Mouse (Mus musculus) kidney, postnatal 25 days (tissue): ENCODE results near the gene Ttc34.

ENCODE experiments used
- DNase-seq, 2 experiments: peaks; one replicate each; pipeline ENCODE4 v3.0.0; 2021; ENCODE audit warnings: mixed read lengths in 2 of 2

Gene Ttc34

DNA sequence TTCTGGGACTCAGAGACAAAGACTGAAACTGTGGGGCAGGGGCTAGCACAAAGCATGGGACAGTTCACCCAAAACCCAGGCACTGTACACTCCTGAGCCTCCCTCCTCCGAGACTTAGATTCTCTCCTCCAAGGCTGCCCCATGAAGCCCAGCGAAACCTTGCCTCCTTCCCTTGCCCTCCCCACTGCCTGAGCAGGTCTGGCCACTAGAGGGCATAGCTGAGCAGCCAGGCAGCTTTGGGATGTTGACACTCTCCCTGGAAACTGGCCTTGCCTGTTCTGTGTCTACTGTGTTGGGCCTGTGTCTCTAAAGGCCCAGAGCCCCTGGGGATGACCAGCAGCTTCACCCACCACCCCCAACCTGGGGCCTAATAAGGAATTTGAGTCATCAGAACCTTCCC is at the start of gene Ttc34:
Gene Ttc34, plus strand, starts transcription at position 290 of the 400 bp plus-strand sequence.
- peak; percentile 60 to 69 for DNase-seq

- no peak for DNase-seq
Observed at GRCm38 (mm10) chr4:154787960-154788702, 49.1 kb upstream of the Ttc34 start.

DNA sequence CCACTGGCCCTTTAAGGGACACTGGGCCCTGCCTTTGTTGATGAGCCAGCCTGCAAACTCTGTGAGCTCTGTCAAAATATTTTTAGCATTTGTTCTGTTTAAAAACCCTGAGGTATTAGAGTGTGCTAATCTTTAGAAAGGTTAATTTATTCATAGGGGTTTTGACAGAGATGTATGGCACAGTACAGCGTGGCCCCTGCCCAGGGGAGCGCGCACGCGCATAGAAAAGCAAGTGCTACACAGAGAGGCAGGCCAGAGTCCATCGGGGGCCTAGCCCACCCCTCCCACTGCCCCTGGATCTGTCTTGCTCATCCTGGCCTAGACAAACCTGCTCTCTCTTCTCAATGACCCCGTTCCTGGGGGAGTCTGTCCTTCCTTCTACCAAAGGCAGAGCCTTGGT is 45.4 kb upstream of the Ttc34 start:
- no peak for DNase-seq

- DNase-seq = no peak
Observed at GRCm38 (mm10) chr4:154793499-154793898, 43.8 kb upstream of the Ttc34 start.

DNA sequence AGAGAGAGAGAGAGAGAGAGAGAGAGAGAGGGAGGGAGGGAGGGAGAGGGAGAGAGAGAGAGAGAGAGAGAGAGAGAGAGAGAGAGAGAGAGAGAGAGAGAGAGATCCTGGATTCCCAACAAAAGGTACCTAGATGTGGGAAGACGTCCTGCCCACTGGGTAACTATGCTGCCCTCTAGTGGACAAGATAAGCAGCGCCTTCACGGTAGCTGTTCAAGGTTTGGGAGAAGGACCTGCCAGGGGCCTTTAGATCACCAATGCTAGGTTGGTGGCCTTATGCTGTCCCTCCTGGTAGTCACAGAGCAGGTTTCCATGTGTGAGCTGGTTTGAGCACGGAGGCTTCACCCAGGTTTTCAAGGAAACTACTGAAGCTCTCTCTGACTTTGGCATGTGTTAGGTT is 39.4 kb upstream of the Ttc34 start:
- peak; percentile 58 to 79 for DNase-seq

DNA sequence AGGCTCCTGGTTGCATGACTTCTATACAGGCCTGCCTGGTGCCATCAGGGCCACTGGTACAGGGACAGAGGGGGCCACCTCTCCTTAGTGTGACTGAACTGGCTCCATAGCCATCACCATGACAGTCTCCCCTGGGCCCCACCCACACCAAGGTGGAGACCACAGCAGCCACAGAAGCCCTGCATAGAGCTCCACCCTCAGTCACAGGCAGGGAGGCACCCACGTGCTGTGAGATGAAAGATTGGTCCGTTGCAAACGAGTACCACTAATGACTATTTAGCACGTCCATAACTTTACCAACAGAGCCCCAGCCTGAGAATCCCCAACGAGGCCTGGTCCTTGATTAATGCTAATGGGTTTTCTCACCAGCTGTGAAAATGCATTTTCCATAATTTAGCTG is 36.7 kb upstream of the Ttc34 start:
- DNase-seq = no peak

GRCm38 (mm10) chr4:154802210-154802609 is 35.0 kb upstream of the Ttc34 start:
- DNase-seq = no peak

- peak in 1 of 2 experiments; percentile 44 for DNase-seq
Observed at GRCm38 (mm10) chr4:154825662-154826061, 11.6 kb upstream of the Ttc34 start.

- no peak for DNase-seq
Observed at GRCm38 (mm10) chr4:154826224-154826623, 11.0 kb upstream of the Ttc34 start.

DNA sequence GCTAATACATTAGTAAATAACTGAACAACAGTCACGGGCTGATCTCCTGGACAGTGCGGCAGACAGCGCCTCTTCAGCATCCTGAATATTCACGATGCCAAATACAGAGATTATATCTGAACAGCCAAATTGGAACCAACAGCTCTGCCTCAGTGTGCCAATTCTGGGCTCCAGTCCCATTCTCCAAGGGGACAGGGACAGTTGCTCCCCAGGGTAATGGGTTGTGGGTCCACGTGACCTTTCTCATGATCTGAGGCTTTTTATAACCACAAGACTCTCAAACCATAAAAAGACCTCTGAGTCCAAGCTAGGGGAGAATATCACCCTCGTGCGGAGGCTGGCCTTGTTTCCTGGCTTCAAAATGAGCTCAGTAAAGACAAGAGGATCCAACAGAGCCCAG is 10.1 kb upstream of the Ttc34 start:
- no peak for DNase-seq

DNA sequence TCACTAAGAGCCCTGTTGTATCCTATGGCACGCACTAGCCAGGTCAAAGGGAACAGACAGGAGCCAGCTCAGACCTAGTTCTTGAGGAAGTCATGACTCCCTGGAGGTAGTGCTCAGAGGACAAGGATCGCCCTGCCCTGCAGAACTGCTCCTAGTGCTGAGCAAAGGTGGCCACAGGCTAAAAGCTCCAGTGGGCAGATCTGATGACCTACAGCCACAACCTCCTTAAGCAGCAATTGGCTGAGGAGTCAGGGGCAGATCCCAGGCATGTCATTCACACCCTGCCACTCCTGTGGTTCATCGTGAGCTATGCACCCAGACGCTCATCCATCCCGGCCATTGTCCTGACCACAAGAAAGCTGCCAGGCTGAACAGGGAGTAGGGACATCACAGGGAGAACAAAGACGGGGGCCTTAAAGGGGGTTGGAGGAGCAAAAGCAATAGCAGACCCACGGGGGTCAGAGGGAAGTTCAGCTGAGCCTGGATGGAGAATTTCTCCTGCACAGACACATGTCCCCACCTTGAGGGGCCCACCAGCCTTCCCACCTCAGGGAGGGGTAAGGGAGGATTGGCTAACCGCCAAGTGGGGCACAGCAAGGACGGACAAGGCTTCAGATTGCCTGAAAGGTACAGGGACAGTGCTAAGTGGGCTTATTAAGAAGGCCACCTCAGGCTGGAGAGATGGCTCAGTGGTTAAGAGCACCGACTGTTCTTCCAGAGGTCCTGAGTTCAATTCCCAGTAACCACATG is 9.2 kb upstream of the Ttc34 start:
- peak in 1 of 2 experiments; percentile 42 for DNase-seq

DNA sequence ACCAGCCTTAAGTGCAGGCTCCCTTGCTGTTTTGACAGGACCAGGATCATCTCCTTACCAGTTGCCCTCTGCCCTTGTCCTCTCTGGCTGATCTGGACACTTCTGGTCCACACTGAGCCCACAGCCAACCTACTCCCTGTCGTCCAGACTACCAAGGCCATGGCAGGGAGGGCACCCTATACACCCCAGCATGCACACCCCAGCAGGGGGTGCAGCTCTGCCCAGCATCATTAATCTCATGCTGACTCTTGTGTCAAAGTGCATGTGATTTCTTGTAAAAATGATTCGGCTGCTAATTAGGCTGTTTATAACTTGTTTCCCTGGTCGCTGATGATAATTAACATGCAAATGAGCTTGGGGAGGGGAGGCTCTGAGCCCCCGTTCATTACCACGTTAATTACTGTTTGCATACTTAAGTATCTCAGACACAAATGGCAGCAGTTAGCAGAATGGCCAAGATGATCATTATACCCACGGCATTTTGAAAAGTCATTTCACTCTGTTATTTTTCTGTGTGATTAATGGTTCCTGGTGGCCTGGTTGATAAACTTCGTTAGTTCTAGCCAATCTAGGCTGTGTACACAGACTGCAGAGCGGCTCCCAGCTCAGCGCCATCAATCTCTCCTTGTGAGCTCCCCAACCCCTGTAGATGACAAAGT is 5.2 kb upstream of the Ttc34 start:
- no peak for DNase-seq

DNA sequence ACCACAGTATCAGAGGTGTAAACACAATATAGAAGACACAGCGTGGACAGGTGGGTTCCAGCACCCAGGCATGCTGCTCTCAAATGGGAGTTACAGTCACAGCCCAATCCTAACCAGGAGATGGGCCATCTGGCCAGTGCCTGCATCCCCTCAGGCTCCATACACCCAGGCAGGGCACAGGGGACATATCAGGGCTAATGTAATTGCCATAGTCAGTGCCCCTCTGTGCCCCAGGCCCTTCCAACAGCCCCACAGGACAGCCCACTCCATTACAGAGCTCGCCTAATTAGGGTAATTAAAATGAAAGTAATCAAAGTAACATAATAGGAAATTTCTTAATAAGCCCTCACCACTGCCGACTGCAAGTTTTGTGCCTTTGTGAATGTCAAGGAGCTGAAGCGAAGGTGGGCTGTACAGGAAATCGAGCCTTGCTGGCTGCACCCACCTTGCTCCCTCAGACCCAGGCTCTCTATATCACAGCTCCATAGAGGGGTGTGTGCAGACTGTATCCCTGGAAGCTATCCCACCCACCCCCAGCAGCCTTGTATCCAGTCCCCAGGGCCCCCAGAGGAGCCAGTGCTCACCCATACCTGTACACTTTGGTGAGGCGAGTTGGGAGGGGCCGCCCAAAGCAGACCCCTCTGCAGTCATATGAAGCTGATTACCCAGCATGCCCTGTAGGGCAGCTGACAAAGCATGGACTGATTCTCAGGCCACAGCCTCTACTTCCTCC is 910 bp upstream of the Ttc34 start:
- no peak for DNase-seq

DNA sequence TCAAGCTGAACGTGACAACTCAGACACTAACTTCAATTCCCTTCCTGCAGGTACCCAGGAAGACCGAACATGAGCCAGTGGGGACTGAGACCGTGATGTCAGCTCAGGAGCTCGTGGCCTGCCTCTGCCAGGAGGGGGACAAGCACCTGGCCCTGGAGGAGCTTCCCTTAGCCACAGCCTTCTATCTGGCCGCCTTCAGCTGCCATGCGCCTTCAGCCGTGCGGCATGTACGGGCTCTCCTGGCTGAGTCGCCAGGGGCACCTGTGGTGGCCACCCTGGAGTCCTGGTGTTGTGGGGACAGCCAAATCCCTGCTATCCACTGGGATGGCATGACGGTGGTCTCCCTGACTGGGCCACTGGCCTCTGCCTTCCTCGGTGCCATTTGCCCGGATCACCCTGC is 1.5 kb downstream of the Ttc34 start:
- no peak for DNase-seq

GRCm38 (mm10) chr4:154839406-154839805 is 2.1 kb downstream of the Ttc34 start:
- peak; percentile 17 to 54 for DNase-seq

- peak in 1 of 2 experiments; percentile 23 for DNase-seq
Observed at GRCm38 (mm10) chr4:154852696-154853095, 15.4 kb downstream of the Ttc34 start.

DNA sequence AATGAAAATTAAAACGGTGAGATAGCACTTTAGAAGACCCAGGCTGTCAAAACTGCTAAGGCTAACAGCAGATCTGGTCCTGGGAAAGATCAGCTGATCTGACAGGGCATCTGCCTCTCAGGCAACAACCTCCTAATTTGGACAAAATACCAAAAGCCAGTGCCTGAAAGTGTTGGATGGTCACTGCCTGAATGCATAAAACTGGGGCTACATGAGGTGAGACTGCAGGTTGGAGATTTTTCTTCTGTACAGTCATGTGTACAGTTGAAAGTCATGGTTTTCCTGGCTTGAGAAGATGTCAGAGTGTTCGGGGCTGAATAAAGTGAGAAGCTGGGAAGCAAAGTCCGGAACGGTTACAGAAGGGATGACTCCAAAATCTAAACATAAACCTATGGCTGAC is 16.6 kb downstream of the Ttc34 start:
- DNase-seq = no peak

- no peak for DNase-seq
Observed at GRCm38 (mm10) chr4:154854676-154855345, 17.6 kb downstream of the Ttc34 start.

DNA sequence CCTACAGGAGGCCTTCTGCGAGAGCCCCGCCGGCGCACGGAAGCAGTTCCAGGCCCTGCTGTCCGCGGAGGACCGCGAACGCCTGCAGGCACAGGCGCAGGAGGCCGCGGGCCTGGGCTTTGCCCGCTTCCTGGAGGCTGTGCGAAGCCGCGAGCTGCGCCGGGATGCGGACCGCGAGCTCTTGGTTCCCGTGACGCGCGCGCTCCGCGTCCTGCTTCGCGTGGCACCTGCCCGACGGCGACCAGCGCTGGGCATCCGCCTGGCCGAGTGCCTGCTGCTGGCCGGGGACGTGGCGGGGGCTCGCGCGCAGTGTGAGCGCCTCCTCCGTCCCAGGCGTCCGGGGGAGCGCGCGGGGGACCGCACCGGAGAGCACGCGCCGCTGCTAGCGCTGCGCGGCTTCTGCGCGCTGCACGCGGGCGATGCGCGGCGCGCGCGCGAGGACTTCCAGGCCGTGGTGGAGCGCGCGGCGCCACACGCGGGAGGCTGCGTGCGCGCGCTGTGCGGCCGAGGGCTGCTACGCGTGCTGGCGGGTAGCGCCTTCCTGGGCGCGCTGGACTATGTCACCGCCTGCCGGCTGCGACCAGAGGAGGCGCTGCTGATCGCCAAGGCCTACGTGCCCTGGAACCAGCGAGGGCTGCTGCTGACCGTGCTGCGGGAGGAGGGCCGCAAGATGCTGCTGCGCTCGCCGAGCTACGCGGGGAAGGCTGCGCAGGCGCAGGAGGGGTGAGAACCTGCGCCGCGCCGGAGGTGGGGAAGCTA is 18.6 kb downstream of the Ttc34 start:
- peak; percentile 61 to 77 for DNase-seq

GRCm38 (mm10) chr4:154856480-154856837 is 19.2 kb downstream of the Ttc34 start:
- no peak for DNase-seq

DNA sequence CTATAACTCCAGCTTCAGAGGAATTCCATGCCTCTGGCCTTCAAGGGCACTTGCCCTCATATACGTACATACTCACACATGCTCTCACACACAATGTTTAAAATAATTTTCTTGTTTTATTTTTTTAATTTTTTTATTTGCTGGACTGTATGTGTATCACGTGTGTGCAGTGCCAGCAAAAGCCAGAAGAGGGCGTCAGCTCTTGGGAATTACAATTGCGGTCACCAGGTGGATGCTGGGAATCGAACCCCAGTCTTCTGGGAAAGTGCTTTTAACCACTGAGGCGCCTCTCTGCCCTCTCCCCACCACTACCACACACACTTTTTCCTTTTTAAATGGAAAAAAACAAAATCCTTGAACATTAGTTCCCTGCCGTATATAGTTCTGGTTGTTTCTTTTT is 19.6 kb downstream of the Ttc34 start:
- no peak for DNase-seq
